Mouse (Mus musculus): ENCODE data around the gene Otulin. TPM values are rescaled to one million over a fixed set of nuclear protein-coding genes. Genes with fewer than 3 reads are reported as not detected.

Gene Otulin
- polyA plus RNA-seq, 1 experiment from 2014 or later: 26.2 TPM

DNA sequence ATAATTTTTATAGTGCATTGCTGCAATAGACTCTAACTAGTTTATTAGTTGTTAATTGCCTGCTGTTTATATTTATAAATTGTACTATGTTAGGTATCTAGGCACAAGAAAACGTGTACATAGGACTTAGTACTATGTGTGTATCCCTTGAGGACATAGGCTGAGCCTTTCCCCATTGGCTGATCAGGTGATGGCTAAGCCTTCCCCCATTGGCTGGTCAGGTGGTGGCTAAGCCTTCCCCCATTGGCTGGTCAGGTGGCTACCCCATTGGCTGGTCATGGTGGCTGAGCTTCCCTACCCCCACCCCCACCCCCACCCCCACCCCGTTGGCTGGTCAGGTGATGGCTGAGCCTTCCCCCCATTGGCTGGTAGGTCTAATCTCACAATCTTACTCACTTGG, 50.6 kb downstream of the Otulin start:
- 89% methylated on average over 2 of the region's 2 CpGs for WGBS
- no peak overlapping the region for H3K27ac ChIP-seq (ENCODE audit: poor library complexity, severe bottlenecking)
- H3K9ac ChIP-seq: no peak overlapping the region
- H3K4me2 ChIP-seq: no peak overlapping the region
- H3K9me3 ChIP-seq (replicated peaks): no peaks in the 10 kb centered on the region
- ATAC-seq (ENCODE audit: insufficient number of reproducible peaks, low FRiP score): no peak
- H3K4me3 ChIP-seq: no peak overlapping the region
- H3K27me3 ChIP-seq (replicated peaks): no peaks in the 10 kb centered on the region
- H3K36me3 ChIP-seq: peaks cover 7% of the 10 kb centered on the region; the same call in 1 of the 2 replicates
- peaks cover 31% of the 10 kb centered on the region for H3K4me1 ChIP-seq (replicated peaks)

GRCm38 (mm10) chr15:27578918-27579317, 51.6 kb downstream of the Otulin start:
- Histone ChIP-seq H3K36me3 (peaks cover 7% of the 10 kb centered on the region), H3K9me3 (replicated peaks) (no peaks in the 10 kb centered on the region), H3K4me1 (replicated peaks) (peaks cover 26% of the 10 kb centered on the region), H3K9ac (no peak overlapping the region), H3K4me2 (no peak overlapping the region), H3K27me3 (replicated peaks) (no peaks in the 10 kb centered on the region), H3K27ac (ENCODE audit: poor library complexity, severe bottlenecking) (no peak overlapping the region), H3K4me3 (no peak overlapping the region)
- WGBS: 91% methylated on average over 6 of the region's 6 CpGs
- no peak for ATAC-seq (ENCODE audit: insufficient number of reproducible peaks, low FRiP score)

- Histone ChIP-seq H3K4me1 (replicated peaks) (peaks cover 26% of the 10 kb centered on the region), H3K9me3 (replicated peaks) (no peaks in the 10 kb centered on the region), H3K27ac (ENCODE audit: poor library complexity, severe bottlenecking) (no peak overlapping the region), H3K4me2 (no peak overlapping the region), H3K4me3 (no peak overlapping the region), H3K27me3 (replicated peaks) (no peaks in the 10 kb centered on the region), H3K36me3 (peaks cover 7% of the 10 kb centered on the region), H3K9ac (no peak overlapping the region)
- no peak for ATAC-seq (ENCODE audit: insufficient number of reproducible peaks, low FRiP score)
- 79% methylated on average over 16 of the region's 16 CpGs for WGBS
Measured at GRCm38 (mm10) chr15:27577915-27578780, 52.3 kb downstream of the Otulin start.

GRCm38 (mm10) chr15:27576886-27577285, 53.6 kb downstream of the Otulin start:
- WGBS: 95% methylated on average over 1 of the region's 1 CpGs
- no peaks in the 10 kb centered on the region for H3K27me3 ChIP-seq (replicated peaks)
- no peak overlapping the region for H3K27ac ChIP-seq (ENCODE audit: poor library complexity, severe bottlenecking)
- H3K9ac ChIP-seq: no peak overlapping the region
- H3K9me3 ChIP-seq (replicated peaks): no peaks in the 10 kb centered on the region
- ATAC-seq (ENCODE audit: insufficient number of reproducible peaks, low FRiP score): no peak
- H3K36me3 ChIP-seq: peaks cover 19% of the 10 kb centered on the region
- H3K4me3 ChIP-seq: no peak overlapping the region
- no peak overlapping the region for H3K4me2 ChIP-seq
- peaks cover 26% of the 10 kb centered on the region for H3K4me1 ChIP-seq (replicated peaks)

DNA sequence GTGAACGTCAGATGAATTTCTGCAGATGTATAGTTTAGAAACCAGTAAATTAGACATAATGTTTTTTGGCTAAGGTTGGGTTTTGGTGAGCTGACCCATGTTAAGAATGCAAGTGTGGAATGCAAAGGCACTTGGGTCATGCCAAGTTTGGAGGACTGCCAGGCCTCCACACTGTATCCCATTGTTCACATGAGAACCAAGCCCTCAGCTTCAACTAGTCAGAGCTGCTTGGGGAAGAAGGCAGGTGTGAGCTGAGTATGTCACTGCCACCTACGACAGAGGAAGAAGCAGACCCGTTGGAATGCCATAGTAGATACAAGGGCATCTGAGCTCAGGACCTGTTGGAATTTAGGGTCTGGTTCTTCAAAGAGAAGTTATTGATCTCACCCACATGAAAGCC, 54.6 kb downstream of the Otulin start:
- Histone ChIP-seq H3K9me3 (replicated peaks) (no peaks in the 10 kb centered on the region), H3K27me3 (replicated peaks) (no peaks in the 10 kb centered on the region), H3K27ac (ENCODE audit: poor library complexity, severe bottlenecking) (peak overlapping the region; percentile 38; the same call in 1 of the 2 replicates), H3K9ac (no peak overlapping the region), H3K4me1 (replicated peaks) (peaks cover 30% of the 10 kb centered on the region; the same call in 1 of the 2 replicates), H3K36me3 (peaks cover 24% of the 10 kb centered on the region), H3K4me3 (no peak overlapping the region), H3K4me2 (no peak overlapping the region)
- WGBS: 63% methylated on average over 3 of the region's 3 CpGs
- no peak for ATAC-seq (ENCODE audit: insufficient number of reproducible peaks, low FRiP score)

GRCm38 (mm10) chr15:27574992-27575781, 55.3 kb downstream of the Otulin start:
- Histone ChIP-seq H3K9ac (no peak overlapping the region), H3K27ac (ENCODE audit: poor library complexity, severe bottlenecking) (peak overlapping the region; percentile 25), H3K9me3 (replicated peaks) (no peaks in the 10 kb centered on the region), H3K4me2 (no peak overlapping the region), H3K4me3 (no peak overlapping the region), H3K27me3 (replicated peaks) (no peaks in the 10 kb centered on the region), H3K4me1 (replicated peaks) (peaks cover 26% of the 10 kb centered on the region; the same call in 1 of the 2 replicates), H3K36me3 (peaks cover 21% of the 10 kb centered on the region)
- ATAC-seq (ENCODE audit: insufficient number of reproducible peaks, low FRiP score): no peak
- 80% methylated on average over 8 of the region's 8 CpGs for WGBS

- no peak overlapping the region for H3K9ac ChIP-seq
- no peaks in the 10 kb centered on the region for H3K27me3 ChIP-seq (replicated peaks)
- peaks cover 43% of the 10 kb centered on the region for H3K36me3 ChIP-seq
- no peak overlapping the region for H3K4me3 ChIP-seq
- H3K9me3 ChIP-seq (replicated peaks): no peaks in the 10 kb centered on the region
- ATAC-seq (ENCODE audit: insufficient number of reproducible peaks, low FRiP score): no peak
- WGBS: 69% methylated on average over 8 of the region's 8 CpGs
- H3K27ac ChIP-seq (ENCODE audit: poor library complexity, severe bottlenecking): no peak overlapping the region
- H3K4me2 ChIP-seq: no peak overlapping the region
- peaks cover 17% of the 10 kb centered on the region; the same call in 1 of the 2 replicates for H3K4me1 ChIP-seq (replicated peaks)
Measured at GRCm38 (mm10) chr15:27571179-27571578, 59.3 kb downstream of the Otulin start.

DNA sequence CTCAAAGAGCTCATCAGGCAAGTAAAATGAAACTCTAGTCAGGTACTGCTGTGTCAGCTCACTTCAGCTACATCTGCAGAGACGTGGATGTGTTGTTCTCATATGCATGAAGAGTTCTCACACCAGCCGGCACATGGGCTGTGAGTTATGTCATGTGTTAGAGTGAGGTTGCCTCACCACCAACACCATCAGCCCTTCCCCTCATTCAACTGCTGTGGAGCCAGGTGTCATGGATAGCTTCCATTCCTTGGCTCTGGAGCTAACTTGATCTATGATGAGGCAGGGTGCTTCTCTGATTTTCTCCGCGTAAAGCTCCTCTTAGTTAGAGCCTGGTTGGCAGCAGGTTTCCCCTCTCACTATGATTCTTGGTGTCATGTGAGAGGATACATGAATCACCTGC, 60.1 kb downstream of the Otulin start:
- Histone ChIP-seq H3K27me3 (replicated peaks) (no peaks in the 10 kb centered on the region), H3K9ac (no peak overlapping the region), H3K4me2 (no peak overlapping the region), H3K4me1 (replicated peaks) (peaks cover 9% of the 10 kb centered on the region; the same call in 1 of the 2 replicates), H3K36me3 (peaks cover 51% of the 10 kb centered on the region), H3K9me3 (replicated peaks) (no peaks in the 10 kb centered on the region), H3K4me3 (no peak overlapping the region), H3K27ac (ENCODE audit: poor library complexity, severe bottlenecking) (no peak overlapping the region)
- 90% methylated on average over 4 of the region's 4 CpGs for WGBS
- no peak for ATAC-seq (ENCODE audit: insufficient number of reproducible peaks, low FRiP score)

DNA sequence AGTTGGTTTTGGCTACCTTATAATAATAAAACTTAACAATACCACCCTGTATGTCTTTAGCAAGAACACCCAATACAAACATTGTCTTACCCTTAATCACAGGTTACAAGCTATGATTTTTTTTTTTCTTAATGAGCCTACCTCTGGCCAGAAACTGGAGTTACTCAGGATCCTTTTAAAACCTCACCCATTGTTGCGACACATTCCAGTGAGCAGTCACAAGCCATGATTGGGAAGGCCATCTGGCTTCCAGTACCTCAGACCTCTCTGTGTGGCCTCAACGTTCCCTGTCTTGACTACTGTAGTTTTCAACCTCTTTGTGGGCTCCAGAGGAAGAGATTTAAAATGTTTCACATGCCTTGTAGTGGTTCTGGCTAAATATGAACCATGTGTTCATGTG, 60.6 kb downstream of the Otulin start:
- no peak overlapping the region for H3K4me3 ChIP-seq
- peaks cover 54% of the 10 kb centered on the region for H3K36me3 ChIP-seq
- ATAC-seq (ENCODE audit: insufficient number of reproducible peaks, low FRiP score): no peak
- H3K27ac ChIP-seq (ENCODE audit: poor library complexity, severe bottlenecking): no peak overlapping the region
- no peaks in the 10 kb centered on the region for H3K9me3 ChIP-seq (replicated peaks)
- no peak overlapping the region for H3K9ac ChIP-seq
- WGBS: 70% methylated on average over 2 of the region's 2 CpGs
- 0 out of 2 replicates have a peak, but pooled peaks cover 6% of the 10 kb centered on the region for H3K4me1 ChIP-seq (replicated peaks)
- H3K4me2 ChIP-seq: no peak overlapping the region
- H3K27me3 ChIP-seq (replicated peaks): no peaks in the 10 kb centered on the region

DNA sequence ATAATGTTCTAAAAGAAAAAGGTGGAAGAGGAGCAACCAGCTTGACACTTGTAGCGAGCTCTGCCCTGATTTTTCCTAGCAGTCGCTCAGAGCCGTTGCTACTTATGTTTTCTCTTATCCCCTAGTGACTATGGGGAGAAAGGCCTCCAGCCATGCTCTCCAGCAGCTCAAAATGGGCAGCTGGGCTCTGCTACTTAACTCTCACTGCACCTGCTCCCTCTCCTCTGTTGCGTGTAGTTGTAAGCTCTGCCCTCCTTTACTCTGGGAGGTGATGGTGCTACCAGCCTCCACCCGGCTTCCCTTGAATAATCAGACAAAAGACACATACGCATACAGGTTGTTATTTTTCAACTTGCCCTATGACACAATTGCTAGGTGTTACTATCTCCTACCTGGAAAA, 62.1 kb downstream of the Otulin start:
- 90% methylated on average over 6 of the region's 6 CpGs for WGBS
- H3K4me1 ChIP-seq (replicated peaks): 0 out of 2 replicates have a peak, but pooled peaks cover 6% of the 10 kb centered on the region
- no peak overlapping the region for H3K27ac ChIP-seq (ENCODE audit: poor library complexity, severe bottlenecking)
- ATAC-seq (ENCODE audit: insufficient number of reproducible peaks, low FRiP score): no peak
- H3K36me3 ChIP-seq: peaks cover 57% of the 10 kb centered on the region
- H3K4me2 ChIP-seq: no peak overlapping the region
- H3K27me3 ChIP-seq (replicated peaks): no peaks in the 10 kb centered on the region
- H3K9ac ChIP-seq: no peak overlapping the region
- H3K9me3 ChIP-seq (replicated peaks): no peaks in the 10 kb centered on the region
- no peak overlapping the region for H3K4me3 ChIP-seq

DNA sequence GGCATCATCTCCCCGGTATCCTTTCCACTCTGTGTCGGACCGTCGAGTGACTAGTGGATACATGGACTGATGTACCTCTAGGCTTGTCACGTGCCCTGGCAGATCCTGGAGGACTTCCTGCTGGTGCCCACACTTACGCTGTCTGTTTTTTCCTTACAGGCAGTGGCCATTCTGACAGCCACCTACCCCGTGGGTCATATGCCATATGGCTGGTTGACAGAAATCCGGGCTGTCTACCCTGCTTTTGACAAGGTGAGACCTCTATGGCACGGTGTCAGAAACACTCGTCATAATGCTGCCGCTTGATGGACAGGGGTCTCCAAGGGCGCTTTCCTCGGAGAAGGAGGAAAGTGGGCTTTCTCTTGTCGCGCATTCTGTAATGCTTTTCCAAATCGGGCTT, 63.1 kb downstream of the Otulin start:
- Histone ChIP-seq H3K4me3 (no peak overlapping the region), H3K4me1 (replicated peaks) (0 out of 2 replicates have a peak, but pooled peaks cover 6% of the 10 kb centered on the region), H3K9me3 (replicated peaks) (no peaks in the 10 kb centered on the region), H3K27me3 (replicated peaks) (no peaks in the 10 kb centered on the region), H3K4me2 (no peak overlapping the region), H3K27ac (ENCODE audit: poor library complexity, severe bottlenecking) (no peak overlapping the region), H3K36me3 (peaks cover 50% of the 10 kb centered on the region), H3K9ac (no peak overlapping the region)
- WGBS: 85% methylated on average over 16 of the region's 16 CpGs
- no peak for ATAC-seq (ENCODE audit: insufficient number of reproducible peaks, low FRiP score)

Data from heart, embryonic 12.5 days (tissue).